Mouse (Mus musculus) ES-E14 (cell line): Measurements from ENCODE around the gene Csta1.

Experiments used
- HCFC1 ChIP-seq: IDR thresholded peaks from 2 replicates; pipeline ENCODE4 v1.6.1; 2012; ENCODE audit warnings: low read length, inconsistent platforms, borderline replicate concordance; ENCODE audit not compliant: insufficient read depth
- MAFK ChIP-seq: IDR thresholded peaks from 2 replicates; pipeline ENCODE4 v1.6.1; 2014; ENCODE audit warnings: mild to moderate bottlenecking, low read depth, low read length, inconsistent platforms; ENCODE audit not compliant: insufficient read depth
- ZC3H11A ChIP-seq: IDR thresholded peaks from 2 replicates; pipeline ENCODE4 v1.6.1; 2012; ENCODE audit warnings: low read depth, mild to moderate bottlenecking, inconsistent platforms, low read length, borderline replicate concordance

DNA sequence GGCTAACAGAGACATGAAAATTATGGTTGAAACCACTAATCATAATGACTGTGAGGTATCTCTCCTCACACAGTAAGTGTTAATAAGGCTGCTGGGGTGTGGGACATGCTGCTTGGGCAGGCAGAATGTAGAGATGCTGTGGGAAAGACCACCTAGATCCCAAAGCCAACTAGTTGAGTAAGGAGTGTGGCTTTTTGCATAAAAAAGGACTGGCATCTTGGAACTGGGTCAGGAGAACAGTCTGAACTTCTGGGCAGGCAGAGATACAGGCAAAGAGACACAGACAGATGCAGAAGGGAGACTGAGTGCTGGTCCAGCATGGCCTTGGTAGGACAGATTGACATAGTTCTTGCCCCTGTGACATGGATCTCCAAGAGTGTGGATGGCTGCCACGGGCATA lies 29.5 kb downstream of the Csta1 start:
- no peak for TF ChIP-seq HCFC1
- no peak for TF ChIP-seq MAFK
- no peak for TF ChIP-seq ZC3H11A
